Mouse (Mus musculus) heart, embryonic 14.5 days (tissue): ENCODE measurements around the gene Ncbp1. TPM values are rescaled to one million over a fixed set of nuclear protein-coding genes. Genes with fewer than 3 reads are reported as not detected.
A peak's percentile ranks its signal among the peaks of the same experiment; 100 is the strongest.

Experiments
- ATAC-seq: fragments of 200-750 bp; cut with Nextera tagmentation; 2 replicates; pipeline ENCODE4 v1.8.0; 2017; ENCODE audit warnings: low read depth, moderate TSS enrichment; ENCODE audit not compliant: insufficient number of reproducible peaks, insufficient read depth, low FRiP score
- H3K27ac ChIP-seq, 2 experiments: fragments of 200-500 bp in 1 of 2; fragments of 300-500 bp in 1 of 2; sonication (generic) in 1 of 2; replicated peaks in 1 of 2; 2 replicates each; pipeline ENCODE4 v1.5.1; 2012 to 2014; ENCODE audit warnings: low read depth in 2 of 2, low read length in 2 of 2, control low read depth in 1 of 2, mild to moderate bottlenecking in 1 of 2, mixed read lengths in 1 of 2; ENCODE audit not compliant: control insufficient read depth in 1 of 2, insufficient read depth in 1 of 2
- H3K27me3 ChIP-seq: fragments of 300-500 bp; sonication (generic); 2 replicates; pipeline ENCODE4 v1.6.1; 2014; ENCODE audit warnings: mild to moderate bottlenecking, low read length, control low read depth; ENCODE audit not compliant: control insufficient read depth, insufficient read depth
- H3K36me3 ChIP-seq: fragments of 300-500 bp; sonication (generic); 2 replicates; pipeline ENCODE4 v1.6.1; 2014; ENCODE audit warnings: mild to moderate bottlenecking, control low read depth, low read length, mixed read lengths; ENCODE audit not compliant: control insufficient read depth, insufficient read depth
- H3K4me1 ChIP-seq, 2 experiments: fragments of 200-500 bp in 1 of 2; fragments of 300-500 bp in 1 of 2; sonication (generic) in 1 of 2; 2 replicates each; pipeline ENCODE4 v1.6.1; 2012 to 2014; ENCODE audit warnings: low read length in 2 of 2, control low read depth in 1 of 2, mixed read lengths in 1 of 2; ENCODE audit not compliant: control insufficient read depth in 2 of 2, insufficient read depth in 2 of 2
- H3K4me2 ChIP-seq: fragments of 300-500 bp; sonication (generic); 2 replicates; pipeline ENCODE4 v1.6.1; 2014; ENCODE audit warnings: mild to moderate bottlenecking, low read length
- H3K4me3 ChIP-seq, 2 experiments: fragments of 200-500 bp in 1 of 2; fragments of 300-500 bp in 1 of 2; sonication (generic) in 1 of 2; 2 replicates each; pipeline ENCODE4 v1.5.1; 2012 to 2014; ENCODE audit warnings: low read length in 2 of 2, mild to moderate bottlenecking in 2 of 2, control low read depth in 1 of 2, low read depth in 1 of 2, moderate library complexity in 1 of 2; ENCODE audit not compliant: control insufficient read depth in 1 of 2, insufficient read depth in 1 of 2
- H3K9ac ChIP-seq: fragments of 300-500 bp; sonication (generic); 2 replicates; pipeline ENCODE4 v1.6.1; 2014; ENCODE audit warnings: mild to moderate bottlenecking, low read length
- H3K9me3 ChIP-seq: fragments of 300-500 bp; sonication (generic); 2 replicates; pipeline ENCODE4 v1.6.1; 2016; ENCODE audit warnings: low read length, control low read depth; ENCODE audit not compliant: control insufficient read depth
- WGBS: fragments of 180-500 bp; shearing (Covaris S2); extraction: QIAGEN DNeasy Blood & Tissue Kit; methylation state at CpG from one replicate; pipeline ENCODE4 v1.1.7; 2014; 5-methylcytosine and 5-hydroxymethylcytosine counted together
- polyA plus RNA-seq: library from polyadenylated mRNA; unstranded; fragments of >200 nt; fragmentation: Nextera tagmentation; extraction: Ambion mirVana; gene quantifications from 2 replicates; pipeline ENCODE4 v1.2.1, GENCODE M21; 2014

Gene Ncbp1
- 41.9 and 44.0 TPM in 2 replicates for polyA plus RNA-seq

DNA sequence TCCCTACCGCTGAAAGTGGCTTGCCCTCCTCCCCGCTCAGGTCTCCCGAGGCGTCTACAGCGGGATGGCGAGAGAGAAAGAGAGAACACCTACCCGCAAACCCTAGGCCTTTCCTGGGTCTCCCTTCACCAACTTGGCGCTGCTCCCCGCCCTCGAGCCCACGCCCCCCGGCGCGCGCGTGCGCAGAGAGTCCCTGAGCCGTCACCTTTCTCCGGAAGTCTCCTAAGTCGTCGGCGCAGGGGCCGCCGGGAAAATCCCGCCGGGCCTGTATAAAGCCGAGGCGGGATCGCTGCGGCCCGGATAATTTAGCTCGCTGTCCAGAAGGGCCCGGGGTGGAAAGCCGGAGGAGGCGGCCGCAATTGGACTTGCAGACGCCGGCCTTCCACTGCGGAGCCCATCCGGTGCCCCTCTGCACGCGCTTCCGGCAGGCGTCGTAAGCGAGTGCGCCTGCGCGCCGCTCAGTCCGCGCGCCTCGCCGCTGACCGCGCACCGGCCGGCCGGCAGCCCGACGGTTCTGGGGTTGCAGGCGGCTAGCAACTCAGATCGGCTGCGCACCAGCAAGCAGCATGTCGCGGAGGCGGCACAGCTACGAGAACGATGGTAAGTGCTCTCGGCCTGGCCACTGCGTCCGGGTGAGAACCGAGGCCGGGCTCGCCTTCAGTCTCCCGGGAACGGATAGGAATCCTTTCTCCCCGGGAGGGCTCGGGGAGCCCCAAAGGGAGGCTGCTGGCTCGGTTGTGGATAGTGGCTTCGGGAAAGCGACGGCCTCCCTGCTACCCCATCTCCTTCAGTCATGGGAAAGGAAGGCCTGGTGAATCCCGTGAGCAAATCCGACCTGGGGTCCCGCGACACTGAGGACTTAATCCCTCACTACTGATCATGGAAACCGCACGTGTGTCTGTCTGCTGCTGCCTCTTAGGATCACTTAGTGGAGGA, at the start of gene Ncbp1, which contains the start of gene Tstd2:
Ncbp1 (plus strand) TSS at position 327 of the 936 bp plus-strand sequence.
Tstd2 (minus strand) TSS at position 408 of the 936 bp plus-strand sequence.
- Histone ChIP-seq H3K36me3 (peaks cover 28% of the 10 kb centered on the region), H3K4me3 (peak within 1 kb of the TSS; percentile 53 to 98), H3K4me2 (peak within 1 kb of the TSS; percentile 80), H3K9me3 (no peaks in the 10 kb centered on the region), H3K4me1 (peaks cover 3 to 24% of the 10 kb centered on the region in 2 experiments), H3K9ac (peak within 1 kb of the TSS; percentile 80), H3K27ac (peak within 1 kb of the TSS; percentile 96 to 98), H3K27me3 (no peaks in the 10 kb centered on the region)
- under 1% methylated on average over 74 of the region's 90 CpGs for WGBS
- ATAC-seq, result peak; percentile 85

DNA sequence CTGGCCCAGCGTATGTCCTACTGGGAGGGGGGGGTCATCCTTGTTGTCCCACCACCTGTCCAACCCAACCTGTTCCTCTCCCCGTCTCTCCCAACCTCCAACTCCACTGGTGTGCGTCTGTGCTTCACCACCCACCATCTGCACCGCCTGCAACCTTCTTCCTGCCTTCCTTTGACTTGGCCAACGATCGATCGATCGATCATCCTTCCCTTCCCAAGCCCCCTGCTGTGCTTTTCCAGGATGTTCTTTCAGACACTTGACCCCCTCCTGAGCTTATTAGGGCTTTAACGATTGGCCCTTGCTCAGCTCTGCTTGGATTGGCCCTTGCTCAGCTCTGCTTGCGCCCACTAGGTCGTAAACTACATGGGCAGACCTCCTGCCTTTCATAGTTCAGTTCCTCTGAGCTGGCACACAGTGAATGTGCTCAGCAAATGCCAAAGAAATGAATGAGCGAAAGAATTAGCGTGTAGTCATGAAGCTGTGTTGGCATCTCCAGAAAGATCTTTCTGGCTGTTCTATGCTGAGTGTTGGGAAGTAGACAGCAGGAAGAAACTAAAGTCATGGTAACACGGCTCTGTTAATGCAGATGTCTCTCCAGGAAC, 48.8 kb upstream of the Ncbp1 start:
- Histone ChIP-seq H3K9me3 (no peaks in the 10 kb centered on the region), H3K9ac (no peak overlapping the region), H3K4me3 (no peak overlapping the region), H3K27ac (no peak overlapping the region), H3K36me3 (peaks cover 91% of the 10 kb centered on the region), H3K4me2 (no peak overlapping the region), H3K4me1 (peaks cover 21% of the 10 kb centered on the region in 2 experiments), H3K27me3 (no peaks in the 10 kb centered on the region)
- WGBS, result 95% methylated on average over 14 of the region's 14 CpGs
- ATAC-seq, result no peak

DNA sequence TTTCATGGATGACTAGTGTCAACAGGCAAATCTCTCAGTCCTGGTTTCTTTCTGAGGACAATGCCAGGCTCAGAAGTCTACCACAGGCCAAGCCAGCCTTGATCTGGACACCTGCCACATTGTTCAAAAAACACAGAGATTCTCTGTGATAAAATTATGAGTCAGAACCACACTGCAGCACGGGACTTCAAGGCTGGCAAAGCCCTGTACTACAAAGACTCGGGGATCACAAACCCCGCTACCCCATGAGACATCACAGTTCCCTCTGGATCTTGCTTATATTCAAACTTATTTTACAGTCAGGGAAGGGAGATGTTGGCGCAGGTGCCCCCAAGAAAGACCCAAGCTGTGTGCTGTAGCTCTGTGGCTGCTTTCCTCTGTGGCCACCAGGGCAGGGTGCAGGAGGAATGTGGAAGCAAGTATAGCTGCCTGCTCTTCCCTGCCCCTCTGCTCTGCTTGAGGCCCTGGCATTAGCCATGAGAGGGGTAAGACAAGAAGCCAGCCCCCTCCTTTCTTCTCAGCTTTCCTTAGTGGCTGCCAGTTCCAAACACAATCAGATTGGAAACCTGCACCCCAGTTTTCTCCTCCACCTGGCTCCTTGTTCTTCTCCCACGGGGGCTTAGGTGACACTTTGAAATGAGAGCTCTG, 45.9 kb upstream of the Ncbp1 start:
- WGBS, result 76% methylated on average over 5 of the region's 5 CpGs
- ATAC-seq, result no peak
- no peak overlapping the region for H3K4me3 ChIP-seq
- H3K27me3 ChIP-seq, result no peaks in the 10 kb centered on the region
- H3K9ac ChIP-seq, result no peak overlapping the region
- H3K36me3 ChIP-seq, result peaks cover 92% of the 10 kb centered on the region
- H3K9me3 ChIP-seq, result no peaks in the 10 kb centered on the region
- no peak overlapping the region for H3K4me2 ChIP-seq
- H3K27ac ChIP-seq, result no peak overlapping the region
- peaks cover 9 to 10% of the 10 kb centered on the region in 2 experiments for H3K4me1 ChIP-seq

DNA sequence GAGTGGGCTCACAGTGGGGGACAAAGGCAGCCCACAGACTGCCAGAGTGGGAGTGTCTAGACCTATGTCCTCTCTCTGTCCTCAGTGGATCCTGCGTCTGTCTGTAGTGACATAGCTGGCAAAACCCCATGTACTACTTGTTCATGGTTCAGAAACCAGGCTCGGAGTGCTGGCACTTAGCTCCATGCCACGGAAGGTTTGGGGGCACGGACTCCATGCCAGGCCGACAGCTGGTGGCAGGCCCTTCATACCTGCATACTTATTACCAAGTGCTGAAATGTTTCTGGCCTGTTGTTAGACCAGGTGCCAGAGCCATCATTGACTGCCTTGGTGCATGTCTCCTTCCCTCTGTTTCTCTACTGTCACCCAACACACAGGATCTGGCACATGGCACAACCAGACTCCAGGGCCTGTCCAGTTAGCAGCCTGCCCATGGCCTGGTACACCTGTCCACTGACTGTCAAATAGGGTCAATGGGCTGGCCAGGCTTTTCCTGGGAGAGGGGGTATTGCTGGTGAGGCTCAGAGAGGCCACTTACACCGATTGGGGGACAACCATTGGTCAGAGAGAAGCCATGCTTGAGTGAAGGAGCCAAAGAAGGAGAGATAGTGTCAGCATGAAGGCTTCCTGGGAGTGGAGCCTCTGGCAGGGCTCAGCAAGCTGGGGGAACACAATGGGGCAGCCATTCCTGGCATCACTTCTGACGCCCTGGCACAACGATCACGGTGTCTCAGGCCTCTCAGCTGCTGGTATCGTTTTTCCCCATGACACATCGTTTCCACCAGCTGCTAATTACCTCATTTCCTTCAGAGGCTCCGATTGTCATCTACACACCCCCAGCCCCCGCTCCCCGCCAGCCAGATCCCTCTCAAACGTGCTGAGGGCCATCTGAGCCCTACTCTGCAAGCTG, 43.2 kb upstream of the Ncbp1 start:
- Histone ChIP-seq H3K9me3 (no peaks in the 10 kb centered on the region), H3K36me3 (peaks cover 98% of the 10 kb centered on the region), H3K4me1 (peaks cover 8 to 17% of the 10 kb centered on the region in 2 experiments), H3K27ac (peak overlapping the region; percentile 9 to 19; a peak in 1 of 4 replicates), H3K27me3 (no peaks in the 10 kb centered on the region), H3K4me2 (no peak overlapping the region), H3K4me3 (no peak overlapping the region), H3K9ac (no peak overlapping the region)
- 60% methylated on average over 15 of the region's 15 CpGs for WGBS
- ATAC-seq, result no peak

DNA sequence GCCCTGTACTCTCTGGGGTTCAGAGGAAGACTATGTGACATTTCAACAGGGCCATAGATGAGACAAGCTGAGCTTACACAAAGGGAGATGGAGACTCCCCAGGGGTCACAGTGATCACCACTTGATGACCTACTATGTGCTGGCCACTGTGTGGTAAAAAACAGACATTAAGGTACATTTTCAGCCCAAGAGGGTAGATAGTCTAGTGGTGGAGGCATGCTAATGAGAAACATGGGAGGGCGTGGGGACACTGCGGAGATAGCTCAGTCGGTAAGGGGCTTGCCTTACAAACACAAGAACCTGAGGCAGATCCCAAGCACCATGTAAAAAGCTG, 42.6 kb upstream of the Ncbp1 start:
- Histone ChIP-seq H3K4me1 (peaks cover 14 to 24% of the 10 kb centered on the region in 2 experiments), H3K36me3 (peaks cover 97% of the 10 kb centered on the region), H3K27ac (no peak overlapping the region), H3K9me3 (no peaks in the 10 kb centered on the region), H3K4me3 (no peak overlapping the region), H3K4me2 (no peak overlapping the region), H3K27me3 (no peaks in the 10 kb centered on the region), H3K9ac (no peak overlapping the region)
- ATAC-seq, result no peak
- WGBS, result 88% methylated on average over 3 of the region's 3 CpGs

DNA sequence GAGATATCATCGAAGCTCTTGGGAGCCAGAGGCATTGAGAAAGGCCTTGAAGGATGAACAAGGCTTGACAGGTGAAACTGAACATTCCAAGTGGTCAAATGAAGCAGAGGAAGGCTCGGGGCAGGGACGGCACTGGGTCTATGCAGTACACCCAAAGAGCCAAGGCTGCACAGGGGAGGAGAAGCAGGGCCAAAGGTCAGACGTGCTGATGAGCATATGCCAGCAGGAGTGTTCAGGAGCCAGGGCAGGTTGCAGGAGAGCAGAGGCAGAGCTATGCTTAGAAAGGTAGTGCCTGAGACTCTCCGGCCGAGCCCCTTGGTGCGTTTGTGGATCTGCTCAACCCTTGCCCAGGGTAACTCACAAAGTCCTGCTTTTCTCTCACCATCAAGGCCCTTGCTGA, 41.9 kb upstream of the Ncbp1 start:
- WGBS, result 91% methylated on average over 7 of the region's 7 CpGs
- Histone ChIP-seq H3K4me2 (no peak overlapping the region), H3K4me3 (no peak overlapping the region), H3K9ac (no peak overlapping the region), H3K27ac (no peak overlapping the region), H3K36me3 (peaks cover 95% of the 10 kb centered on the region), H3K4me1 (peaks cover 18 to 31% of the 10 kb centered on the region in 2 experiments), H3K9me3 (no peaks in the 10 kb centered on the region), H3K27me3 (no peaks in the 10 kb centered on the region)
- ATAC-seq, result no peak

DNA sequence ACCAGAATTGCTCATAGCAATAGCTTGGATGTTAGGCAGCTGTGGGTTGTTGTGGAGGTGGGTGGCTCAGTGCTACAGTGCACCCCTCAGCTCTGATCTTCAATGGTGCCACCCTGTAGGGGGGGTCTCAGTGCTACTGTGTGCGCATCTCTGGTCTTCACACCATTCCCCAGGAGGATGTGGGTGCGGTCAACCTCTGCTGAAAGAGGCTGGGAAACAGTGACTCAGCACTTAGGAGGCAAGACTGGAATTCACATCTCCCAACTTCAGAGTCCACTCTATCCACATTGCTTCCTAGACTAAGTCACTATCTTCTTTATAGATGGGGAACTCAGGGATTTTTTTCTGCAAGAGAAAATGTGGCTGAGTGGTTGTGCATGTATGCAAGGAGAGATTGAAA, 40.8 kb upstream of the Ncbp1 start:
- WGBS, result 95% methylated on average over 2 of the region's 2 CpGs
- no peak overlapping the region for H3K9ac ChIP-seq
- H3K9me3 ChIP-seq, result no peaks in the 10 kb centered on the region
- H3K36me3 ChIP-seq, result peaks cover 95% of the 10 kb centered on the region
- H3K27me3 ChIP-seq, result no peaks in the 10 kb centered on the region
- no peak for ATAC-seq
- peaks cover 18 to 33% of the 10 kb centered on the region in 2 experiments for H3K4me1 ChIP-seq
- H3K27ac ChIP-seq, result no peak overlapping the region
- H3K4me2 ChIP-seq, result no peak overlapping the region
- H3K4me3 ChIP-seq, result no peak overlapping the region
